Mouse (Mus musculus) CD4-positive naive resting alpha-beta T cell, adult 76 days (primary cell): ENCODE data around the gene Lhx2. TPM values are rescaled to one million over a fixed set of nuclear protein-coding genes. Genes with fewer than 3 reads are reported as not detected.

ENCODE experiments used
- total RNA-seq: library from RNA; stranded (reverse); gene quantifications from one replicate; pipeline ENCODE4 v1.2.4, GENCODE M21; 2023

Lhx2 gene
- total RNA-seq, result not detected

DNA sequence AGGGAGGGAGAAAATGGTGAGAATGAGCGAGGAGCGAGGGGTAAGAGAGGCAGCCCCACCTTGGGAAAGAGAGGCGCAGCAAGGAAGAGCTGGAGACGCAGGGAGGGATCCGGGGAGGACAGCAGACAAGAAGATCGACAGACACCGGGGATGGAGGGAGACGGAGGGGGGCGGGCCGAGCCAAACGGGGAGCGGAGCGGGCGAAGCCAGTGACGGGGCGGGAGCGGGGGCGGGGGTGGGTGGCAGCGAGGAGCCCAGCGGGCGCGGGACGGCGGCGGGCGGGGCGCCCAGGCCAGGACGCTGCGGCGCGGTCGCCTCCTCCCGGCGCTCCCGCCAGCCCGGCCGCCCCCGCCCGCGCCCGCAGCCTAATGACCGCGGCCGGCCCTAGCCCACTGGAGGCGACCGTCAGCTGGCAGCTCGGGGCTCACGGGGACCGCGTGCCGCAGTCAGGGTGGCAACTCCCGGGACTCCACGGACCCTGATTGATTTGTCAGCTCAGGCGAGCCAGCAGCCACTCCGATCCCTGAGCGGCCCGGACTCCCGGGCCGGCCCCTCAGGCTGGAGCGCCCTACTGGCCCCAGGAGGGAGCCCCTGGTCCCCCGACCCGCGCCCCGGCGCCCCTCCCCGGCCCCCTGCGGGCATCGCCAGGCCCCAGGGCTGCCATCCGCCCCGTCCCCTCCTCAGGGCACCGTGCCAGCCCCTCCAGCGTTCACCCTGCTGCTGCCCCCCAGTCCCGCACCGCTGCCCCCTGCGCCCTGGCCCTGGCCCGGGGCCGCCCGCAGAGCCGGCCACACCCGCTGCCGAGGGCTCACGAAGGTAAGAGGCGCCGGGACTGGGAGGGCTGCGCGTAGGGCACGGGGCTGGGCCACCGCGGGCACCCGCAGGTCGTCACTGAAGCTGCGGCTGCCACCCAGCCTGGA lies at the start of gene Lhx2:
Lhx2 (plus strand) TSS at position 292 of the 920 bp plus-strand sequence.

Other genes starting within 250 kb of the Lhx2 start
- 68.9 TPM for gene Dennd1a, start 51.9 kb upstream of the Lhx2 start, total RNA-seq
- gene Nek6, start 172.4 kb downstream of the Lhx2 start, total RNA-seq, result 1.6 TPM